Mouse (Mus musculus) heart, postnatal 0 days (tissue): ENCODE measurements around the gene Pcbp2.

ENCODE experiments used
- CTCF ChIP-seq: IDR thresholded peaks from 2 replicates; pipeline ENCODE4 v1.5.1; 2016; ENCODE audit warnings: antibody characterized with exemption, control low read depth, low read depth
- EP300 ChIP-seq: IDR thresholded peaks from 2 replicates; pipeline ENCODE4 v1.6.1; 2016; ENCODE audit warnings: antibody characterized with exemption, low read depth

- TF ChIP-seq CTCF (no peak), EP300 (no peak)
These were observed 931 bp downstream of the Pcbp2 start for GRCm38 (mm10) chr15:102471295-102471645.
